Mouse (Mus musculus) MEL (cell line): ENCODE data around the gene Gm9747.

Source experiments
- CTCF ChIP-seq, 3 experiments: IDR thresholded peaks in 2 of 3; conservative IDR thresholded peaks in 1 of 3; 2 replicates each; pipeline ENCODE4 v1.5.1; 2011 to 2012; ENCODE audit warnings: low read length in 3 of 3, low read depth in 2 of 3, mild to moderate bottlenecking in 2 of 3, improper control_type of control experiment in 1 of 3, inconsistent platforms in 1 of 3, mixed read lengths in 1 of 3, moderate library complexity in 1 of 3; ENCODE audit not compliant: control insufficient read depth in 1 of 3, insufficient read depth in 1 of 3, poor library complexity in 1 of 3, severe bottlenecking in 1 of 3
- EP300 ChIP-seq, 2 experiments: IDR thresholded peaks; 2 replicates each; pipeline ENCODE4 v1.6.1; 2011; ENCODE audit warnings: improper control_type of control experiment in 2 of 2, low read length in 2 of 2, low read depth in 1 of 2, mild to moderate bottlenecking in 1 of 2
- GABPA ChIP-seq: IDR thresholded peaks from 2 replicates; pipeline ENCODE4 v1.6.1; 2012; ENCODE audit warnings: low read depth, mild to moderate bottlenecking, inconsistent platforms, low read length, improper control_type of control experiment, moderate library complexity
- GATA1 ChIP-seq: IDR thresholded peaks from 2 replicates; pipeline ENCODE4 v1.6.1; 2011; ENCODE audit warnings: low read depth, low read length, improper control_type of control experiment
- HCFC1 ChIP-seq: IDR thresholded peaks from 2 replicates; pipeline ENCODE4 v1.6.1; 2012; ENCODE audit warnings: low read depth, mild to moderate bottlenecking, inconsistent platforms, low read length, improper control_type of control experiment, moderate library complexity
- MAZ ChIP-seq: IDR thresholded peaks from 2 replicates; pipeline ENCODE4 v1.6.1; 2012; ENCODE audit warnings: low read depth, mild to moderate bottlenecking, inconsistent platforms, low read length, improper control_type of control experiment
- MYC ChIP-seq: IDR thresholded peaks from 2 replicates; pipeline ENCODE4 v1.6.1; 2011; ENCODE audit warnings: low read depth, mild to moderate bottlenecking, low read length, improper control_type of control experiment, moderate library complexity
- POLR2A ChIP-seq, 2 experiments: IDR thresholded peaks; 2 replicates each; pipeline ENCODE4 v1.6.1; 2011 to 2012; ENCODE audit warnings: low read length in 2 of 2, mild to moderate bottlenecking in 2 of 2, control low read depth in 1 of 2, improper control_type of control experiment in 1 of 2, low read depth in 1 of 2, moderate library complexity in 1 of 2; ENCODE audit not compliant: control insufficient read depth in 1 of 2, insufficient read depth in 1 of 2, poor library complexity in 1 of 2
- POLR2AphosphoS2 ChIP-seq: IDR thresholded peaks from 2 replicates; pipeline ENCODE4 v1.6.1; 2011; ENCODE audit warnings: low read length, improper control_type of control experiment
- RCOR1 ChIP-seq: IDR thresholded peaks from 2 replicates; pipeline ENCODE4 v1.6.1; 2012; ENCODE audit warnings: low read depth, mild to moderate bottlenecking, inconsistent platforms, low read length, improper control_type of control experiment
- SIN3A ChIP-seq: IDR thresholded peaks from 2 replicates; pipeline ENCODE4 v1.6.1; 2012; ENCODE audit warnings: low read length, improper control_type of control experiment, inconsistent platforms
- TAL1 ChIP-seq: IDR thresholded peaks from 2 replicates; pipeline ENCODE4 v1.6.1; 2012; ENCODE audit warnings: mild to moderate bottlenecking, inconsistent platforms, low read length, moderate library complexity, mixed read lengths
- ZKSCAN1 ChIP-seq: IDR thresholded peaks from 2 replicates; pipeline ENCODE4 v1.6.1; 2012; ENCODE audit warnings: low read depth, mild to moderate bottlenecking, inconsistent platforms, low read length, improper control_type of control experiment, moderate library complexity

- TF ChIP-seq POLR2A (IDR thresholded peaks at IDR 0.05; ENCODE audit: control insufficient read depth in 1 of 2, insufficient read depth in 1 of 2, low read depth in 1 of 2, low read length in 2 of 2, poor library complexity in 1 of 2) = no peak
- TF ChIP-seq RCOR1 = no peak
- TF ChIP-seq GABPA = no peak
- no peak for TF ChIP-seq HCFC1
- no peak for TF ChIP-seq MAZ
- no peak for TF ChIP-seq ZKSCAN1
- no peak for TF ChIP-seq CTCF (IDR thresholded peaks at IDR 0.05 in 2 of 3, conservative IDR thresholded peaks at IDR 0.05 in 1 of 3; ENCODE audit: control insufficient read depth in 1 of 3, insufficient read depth in 1 of 3, low read depth in 2 of 3, low read length in 3 of 3, poor library complexity in 1 of 3, severe bottlenecking in 1 of 3)
- no peak for TF ChIP-seq TAL1
- TF ChIP-seq SIN3A = no peak
- no peak for TF ChIP-seq MYC
- no peak for TF ChIP-seq GATA1
- no peak for TF ChIP-seq POLR2AphosphoS2
- TF ChIP-seq EP300 (IDR thresholded peaks at IDR 0.05; ENCODE audit: low read depth in 1 of 2, low read length in 2 of 2) = no peak
These were observed 33.0 kb upstream of the Gm9747 start for GRCm38 (mm10) chr1:82199918-82200317.
